Mouse (Mus musculus) heart, postnatal 14 days (tissue): ENCODE measurements around the gene Ctnna3. TPM values are rescaled to one million over a fixed set of nuclear protein-coding genes. Genes with fewer than 3 reads are reported as not detected.
A peak's percentile ranks its signal among the peaks of the same experiment; 100 is the strongest.

ENCODE experiments used
- DNase-seq, 2 experiments: peaks; one replicate each; pipeline ENCODE4 v3.0.0; 2021 to 2022
- intact Hi-C: fragments of 180-260 bp; cut with DNase I; formaldehyde crosslinking; loops from one replicate; pipeline ENCODE4 v1.15.1; 2025
- total RNA-seq, 2 experiments: library from RNA; stranded (reverse); gene quantifications; 2 replicates each; pipeline ENCODE4 v1.2.3; 2021

The Ctnna3 gene
- total RNA-seq, 2 experiments from 2014 or later: 65.4 to 65.5 TPM

- DNase-seq: no peak
These were observed 439.2 kb downstream of the Ctnna3 start for GRCm38 (mm10) chr10:63869123-63869522.

GRCm38 (mm10) chr10:63880462-63880903 is 450.6 kb downstream of the Ctnna3 start:
- peak; percentile 72 to 78 for DNase-seq
- intact Hi-C loops: no loop called here

More at GRCm38 (mm10) chr10:63869123-63869522, 439.2 kb downstream of the Ctnna3 start:
- intact Hi-C loops: no loop called here

GRCm38 (mm10) chr10:63886449-63887088 is 456.7 kb downstream of the Ctnna3 start:
- DNase-seq: peak; percentile 16 to 36

GRCm38 (mm10) chr10:63894612-63895011 is 464.7 kb downstream of the Ctnna3 start:
- intact Hi-C loops: no loop called here
- no peak for DNase-seq

More at GRCm38 (mm10) chr10:63886449-63887088, 456.7 kb downstream of the Ctnna3 start:
- intact Hi-C loops: no loop called here

GRCm38 (mm10) chr10:63899891-63900290 is 470.0 kb downstream of the Ctnna3 start:
- intact Hi-C loops: no loop called here
- DNase-seq: no peak

- DNase-seq: no peak
- intact Hi-C loops: no loop called here
These were observed 479.0 kb downstream of the Ctnna3 start for GRCm38 (mm10) chr10:63908878-63909277.

GRCm38 (mm10) chr10:63927334-63927733 is 497.4 kb downstream of the Ctnna3 start, which contains the start of gene Gm10118:
Gene Gm10118, minus strand, starts transcription at chr10:63927434.
- intact Hi-C loops: no loop called here
- DNase-seq: no peak

- intact Hi-C loops: no loop called here
- no peak for DNase-seq
These were observed 504.0 kb downstream of the Ctnna3 start for GRCm38 (mm10) chr10:63933946-63934345.

- intact Hi-C loops: no loop called here
- no peak for DNase-seq
These were observed 515.6 kb downstream of the Ctnna3 start for GRCm38 (mm10) chr10:63945534-63945933.

GRCm38 (mm10) chr10:63947266-63947665 is 517.4 kb downstream of the Ctnna3 start:
- intact Hi-C loops: no loop called here
- DNase-seq: no peak

GRCm38 (mm10) chr10:63950867-63951266 is 521.0 kb downstream of the Ctnna3 start:
- intact Hi-C loops: no loop called here
- DNase-seq: peak; percentile 31 to 37

- DNase-seq: no peak
- intact Hi-C loops: no loop called here
These were observed 521.6 kb downstream of the Ctnna3 start for GRCm38 (mm10) chr10:63951481-63951880.

- intact Hi-C loops: no loop called here
- peak; percentile 55 to 57 for DNase-seq
These were observed 524.5 kb downstream of the Ctnna3 start for GRCm38 (mm10) chr10:63954308-63954930.

- DNase-seq: no peak
- intact Hi-C loops: no loop called here
These were observed 542.4 kb downstream of the Ctnna3 start for GRCm38 (mm10) chr10:63972300-63972699.

GRCm38 (mm10) chr10:63978101-63978500 is 548.2 kb downstream of the Ctnna3 start:
- DNase-seq: no peak
- intact Hi-C loops: no loop called here

- no peak for DNase-seq
- intact Hi-C loops: no loop called here
These were observed 548.6 kb downstream of the Ctnna3 start for GRCm38 (mm10) chr10:63978535-63978934.

- intact Hi-C loops: no loop called here
- DNase-seq: no peak
These were observed 549.1 kb downstream of the Ctnna3 start for GRCm38 (mm10) chr10:63978969-63979368.

GRCm38 (mm10) chr10:63979410-63979809 is 549.5 kb downstream of the Ctnna3 start:
- no peak for DNase-seq
- intact Hi-C loops: no loop called here

- intact Hi-C loops: no loop called here
- no peak for DNase-seq
These were observed 555.7 kb downstream of the Ctnna3 start for GRCm38 (mm10) chr10:63985576-63985975.

GRCm38 (mm10) chr10:63994251-63994650 is 564.4 kb downstream of the Ctnna3 start:
- intact Hi-C loops: no loop called here
- no peak for DNase-seq

- DNase-seq: peak in 1 of 2 experiments; percentile 6
- intact Hi-C loops: no loop called here
These were observed 571.6 kb downstream of the Ctnna3 start for GRCm38 (mm10) chr10:64001531-64001930.

- intact Hi-C loops: no loop called here
- DNase-seq: no peak
These were observed 572.1 kb downstream of the Ctnna3 start for GRCm38 (mm10) chr10:64001996-64002395.
